Mouse (Mus musculus) liver, embryonic 14 days (tissue): ENCODE data around the gene Vstm2l. TPM values are rescaled to one million over a fixed set of nuclear protein-coding genes. Genes with fewer than 3 reads are reported as not detected.

Experiments
- polyA plus RNA-seq: library from polyadenylated mRNA; depleted of rRNA; stranded (reverse); fragments of >200 nt; gene quantifications from 2 replicates; pipeline ENCODE4 v1.2.3, GENCODE M21; 2012; rRNA removed

Vstm2l gene
- polyA plus RNA-seq: 0.03 TPM in 1 of 2 replicates, not detected in the other

GRCm38 (mm10) chr2:157914105-157914764, at the start of gene Vstm2l:
Gene Vstm2l (plus strand): TSS chr2:157914653.

Other genes with a start within 250 kb of the Vstm2l start
- 13.1 and 13.2 TPM in 2 replicates for gene Ctnnbl1, start 177.3 kb upstream of the Vstm2l start, polyA plus RNA-seq
- gene Tti1, start 113.8 kb downstream of the Vstm2l start, polyA plus RNA-seq: 10.3 and 11.6 TPM in 2 replicates
- 13.0 and 14.9 TPM in 2 replicates for gene Rprd1b, start 113.8 kb downstream of the Vstm2l start, polyA plus RNA-seq
- 37.8 and 45.2 TPM in 2 replicates for gene Tgm2, start 231.8 kb downstream of the Vstm2l start, polyA plus RNA-seq